Mouse (Mus musculus): Measurements from ENCODE around the gene Dcp1a. TPM values are rescaled to one million over a fixed set of nuclear protein-coding genes. Genes with fewer than 3 reads are reported as not detected.

Gene Dcp1a
- polyA plus RNA-seq (2017; shearing (Covaris generic)) = 10 to 100 TPM; 50.7 to 51.3 TPM

GRCm38 (mm10) chr14:30479361-30479948, at the start of gene Dcp1a:
Dcp1a (plus strand) TSS chr14:30479535.

GRCm38 (mm10) chr14:30491342-30491741, 12.0 kb downstream of the Dcp1a start, which contains the start of gene Cacna1d:
Cacna1d (minus strand) TSS chr14:30491455.

GRCm38 (mm10) chr14:30548131-30548720, 68.9 kb downstream of the Dcp1a start, which contains the start of gene Tkt:
Tkt (plus strand) TSS chr14:30548359.

Other genes with a start within 250 kb of the Dcp1a start
- 1 to 10 TPM; 1.4 to 4.3 TPM for gene Cacna1d, start 11.9 kb downstream of the Dcp1a start, polyA plus RNA-seq (2017; shearing (Covaris generic))
- gene Tkt, start 68.8 kb downstream of the Dcp1a start, polyA plus RNA-seq (2017; shearing (Covaris generic)) = 100 to 1,000 TPM; 183 to 196 TPM
- 100 to 1,000 TPM in 1 of 2 experiments, 10 to 100 TPM in 1; 97.7 to 104 TPM for gene Prkcd, start 146.7 kb downstream of the Dcp1a start, polyA plus RNA-seq (2017; shearing (Covaris generic))
- 10 to 100 TPM in 1 of 2 experiments, 1 to 10 TPM in 1; 9.9 to 15.6 TPM for gene Rft1, start 174.8 kb downstream of the Dcp1a start, polyA plus RNA-seq (2017; shearing (Covaris generic))
- gene Sfmbt1, start 235.3 kb downstream of the Dcp1a start, polyA plus RNA-seq (2017; shearing (Covaris generic)) = 10 to 100 TPM; 15.1 to 15.3 TPM